Mouse (Mus musculus) hindbrain, embryonic 15.5 days (tissue): ENCODE results near the gene Cpb1. TPM values are rescaled to one million over a fixed set of nuclear protein-coding genes. Genes with fewer than 3 reads are reported as not detected.

ENCODE experiments used
- ATAC-seq: fragments of 200-750 bp; cut with Nextera tagmentation; 2 replicates; pipeline ENCODE4 v1.8.0; 2017; ENCODE audit warnings: low read depth, moderate number of reproducible peaks, moderate TSS enrichment; ENCODE audit not compliant: low FRiP score
- H3K27ac ChIP-seq: fragments of 300-500 bp; sonication (generic); replicated peaks from 2 replicates; pipeline ENCODE4 v1.5.1; 2015; ENCODE audit warnings: mild to moderate bottlenecking, inconsistent platforms
- H3K27me3 ChIP-seq: fragments of 300-500 bp; sonication (generic); 2 replicates; pipeline ENCODE4 v1.6.1; 2015; ENCODE audit warnings: control low read depth, inconsistent platforms
- H3K36me3 ChIP-seq: fragments of 300-500 bp; sonication (generic); 2 replicates; pipeline ENCODE4 v1.6.1; 2015; ENCODE audit warnings: control low read depth, inconsistent platforms
- H3K4me1 ChIP-seq: fragments of 300-500 bp; sonication (generic); replicated peaks from 2 replicates; pipeline ENCODE4 v1.6.1; 2015; ENCODE audit warnings: control low read depth, inconsistent platforms
- H3K4me2 ChIP-seq: fragments of 300-500 bp; sonication (generic); 2 replicates; pipeline ENCODE4 v1.6.1; 2015; ENCODE audit warnings: moderate library complexity, mild to moderate bottlenecking, inconsistent platforms
- H3K4me3 ChIP-seq: fragments of 300-500 bp; sonication (generic); 2 replicates; pipeline ENCODE4 v1.5.1; 2015; ENCODE audit warnings: mild to moderate bottlenecking, inconsistent platforms
- H3K9ac ChIP-seq: fragments of 300-500 bp; sonication (generic); 2 replicates; pipeline ENCODE4 v1.6.1; 2015; ENCODE audit warnings: inconsistent platforms
- H3K9me3 ChIP-seq: fragments of 300-500 bp; sonication (generic); 2 replicates; pipeline ENCODE4 v1.6.1; 2016; ENCODE audit warnings: control low read depth, inconsistent platforms
- WGBS: fragments of 180-500 bp; shearing (Covaris S2); methylation state at CpG from one replicate; pipeline ENCODE4 v1.1.7; 2015; 5-methylcytosine and 5-hydroxymethylcytosine counted together
- microRNA-seq: library from miRNA; unstranded; fragments of <30 nt; microRNA quantifications from one replicate; pipeline ENCODE4, GENCODE M21; 2016
- polyA plus RNA-seq: library from polyadenylated mRNA; unstranded; fragments of >200 nt; fragmentation: Nextera tagmentation; extraction: Ambion mirVana; gene quantifications from 2 replicates; pipeline ENCODE4 v1.2.1, GENCODE M21; 2015

Cpb1 gene
- polyA plus RNA-seq, 1 experiment from 2014 or later = 0.21 TPM

GRCm38 (mm10) chr3:20242050-20242449 lies 33.5 kb downstream of the Cpb1 start, which contains the start of gene Cpa3:
Cpa3 (minus strand) TSS chr3:20242181.
- Histone ChIP-seq H3K27me3 (no peaks in the 10 kb centered on the region), H3K36me3 (no peaks in the 10 kb centered on the region), H3K9ac (no peak within 1 kb of the TSS), H3K4me2 (no peak within 1 kb of the TSS), H3K27ac (no peak within 1 kb of the TSS), H3K4me3 (no peak within 1 kb of the TSS), H3K4me1 (no peaks in the 10 kb centered on the region), H3K9me3 (no peaks in the 10 kb centered on the region)
- WGBS = 91% methylated on average over 3 of the region's 3 CpGs
- no peak for ATAC-seq

- Histone ChIP-seq H3K27me3 (no peaks in the 10 kb centered on the region), H3K27ac (no peak overlapping the region), H3K4me2 (no peak overlapping the region), H3K4me1 (no peaks in the 10 kb centered on the region), H3K4me3 (no peak overlapping the region), H3K36me3 (no peaks in the 10 kb centered on the region), H3K9ac (no peak overlapping the region), H3K9me3 (no peaks in the 10 kb centered on the region)
- ATAC-seq = no peak
- 89% methylated on average over 3 of the region's 3 CpGs for WGBS
Observed at GRCm38 (mm10) chr3:20239741-20240140, 35.8 kb downstream of the Cpb1 start.

- H3K36me3 ChIP-seq = no peaks in the 10 kb centered on the region
- no peak overlapping the region for H3K9ac ChIP-seq
- WGBS = 92% methylated on average over 1 of the region's 1 CpGs
- no peaks in the 10 kb centered on the region for H3K27me3 ChIP-seq
- no peaks in the 10 kb centered on the region for H3K9me3 ChIP-seq
- ATAC-seq = no peak
- H3K4me3 ChIP-seq = no peak overlapping the region
- H3K27ac ChIP-seq = no peak overlapping the region
- no peak overlapping the region for H3K4me2 ChIP-seq
- H3K4me1 ChIP-seq = no peaks in the 10 kb centered on the region
Observed at GRCm38 (mm10) chr3:20236965-20237364, 38.6 kb downstream of the Cpb1 start.

- no peak overlapping the region for H3K4me3 ChIP-seq
- 84% methylated on average over 1 of the region's 1 CpGs for WGBS
- H3K4me2 ChIP-seq = no peak overlapping the region
- no peak for ATAC-seq
- H3K36me3 ChIP-seq = no peaks in the 10 kb centered on the region
- H3K27ac ChIP-seq = no peak overlapping the region
- H3K4me1 ChIP-seq = no peaks in the 10 kb centered on the region
- H3K9me3 ChIP-seq = no peaks in the 10 kb centered on the region
- H3K27me3 ChIP-seq = no peaks in the 10 kb centered on the region
- no peak overlapping the region for H3K9ac ChIP-seq
Observed at GRCm38 (mm10) chr3:20229027-20229426, 46.5 kb downstream of the Cpb1 start.

- no peak overlapping the region for H3K4me3 ChIP-seq
- no peak for ATAC-seq
- 84% methylated on average over 2 of the region's 2 CpGs for WGBS
Observed at GRCm38 (mm10) chr3:20225429-20225828, 50.1 kb downstream of the Cpb1 start.

GRCm38 (mm10) chr3:20222926-20223698 lies 52.4 kb downstream of the Cpb1 start:
- no peak overlapping the region for H3K27ac ChIP-seq
- H3K36me3 ChIP-seq = no peaks in the 10 kb centered on the region
- H3K4me1 ChIP-seq = no peaks in the 10 kb centered on the region
- H3K9ac ChIP-seq = no peak overlapping the region
- ATAC-seq = no peak
- no peaks in the 10 kb centered on the region for H3K27me3 ChIP-seq
- 93% methylated on average over 9 of the region's 9 CpGs for WGBS
- H3K9me3 ChIP-seq = no peaks in the 10 kb centered on the region
- H3K4me3 ChIP-seq = no peak overlapping the region
- H3K4me2 ChIP-seq = no peak overlapping the region

More at GRCm38 (mm10) chr3:20225429-20225828, 50.1 kb downstream of the Cpb1 start:
- Histone ChIP-seq H3K4me2 (no peak overlapping the region), H3K9me3 (no peaks in the 10 kb centered on the region), H3K9ac (no peak overlapping the region), H3K27ac (no peak overlapping the region), H3K4me1 (no peaks in the 10 kb centered on the region), H3K27me3 (no peaks in the 10 kb centered on the region), H3K36me3 (no peaks in the 10 kb centered on the region)

GRCm38 (mm10) chr3:20222136-20222535 lies 53.4 kb downstream of the Cpb1 start:
- Histone ChIP-seq H3K27ac (no peak overlapping the region), H3K9ac (no peak overlapping the region), H3K4me2 (no peak overlapping the region), H3K36me3 (no peaks in the 10 kb centered on the region), H3K9me3 (no peaks in the 10 kb centered on the region), H3K4me3 (no peak overlapping the region), H3K27me3 (no peaks in the 10 kb centered on the region), H3K4me1 (no peaks in the 10 kb centered on the region)
- no peak for ATAC-seq
- WGBS = 91% methylated on average over 3 of the region's 3 CpGs

- no peak for ATAC-seq
- no peaks in the 10 kb centered on the region for H3K36me3 ChIP-seq
- H3K9ac ChIP-seq = no peak overlapping the region
- no peaks in the 10 kb centered on the region for H3K9me3 ChIP-seq
- no peak overlapping the region for H3K4me2 ChIP-seq
- H3K27ac ChIP-seq = no peak overlapping the region
- H3K27me3 ChIP-seq = no peaks in the 10 kb centered on the region
- H3K4me1 ChIP-seq = no peaks in the 10 kb centered on the region
- WGBS = 26% methylated on average over 6 of the region's 6 CpGs
- no peak overlapping the region for H3K4me3 ChIP-seq
Observed at GRCm38 (mm10) chr3:20198869-20199268, 76.7 kb downstream of the Cpb1 start.

Small RNA genes lying within 50 kb of the gene (microRNA-seq; reads per million reads assigned to microRNA genes)
- gene Mir7007 = not detected

Other genes starting within 250 kb of the Cpb1 start
- 12.9 and 13.7 TPM in 2 replicates for gene Hps3, start 240.4 kb downstream of the Cpb1 start, polyA plus RNA-seq
- gene Hltf, start 217.9 kb downstream of the Cpb1 start, polyA plus RNA-seq = 12.5 and 15.3 TPM in 2 replicates
- 70.3 TPM in 2 replicates for gene Gyg, start 120.4 kb downstream of the Cpb1 start, polyA plus RNA-seq
- 0.23 and 0.39 TPM in 2 replicates for gene Cpa3, start 33.6 kb downstream of the Cpb1 start, polyA plus RNA-seq
- gene Agtr1b, start 91.4 kb upstream of the Cpb1 start, polyA plus RNA-seq = 0.33 and 0.38 TPM in 2 replicates